Mouse (Mus musculus): ENCODE data around the gene Fam129b. TPM values are rescaled to one million over a fixed set of nuclear protein-coding genes. Genes with fewer than 3 reads are reported as not detected.

The Fam129b gene
- 10.7 and 18.4 TPM in 2 replicates for polyA plus RNA-seq (2012; ENCODE audit: low replicate concordance)

GRCm38 (mm10) chr2:32875675-32876489 lies at the start of gene Fam129b:
Gene Fam129b (plus strand): TSS chr2:32876114.

GRCm38 (mm10) chr2:32846805-32847467 lies 29.0 kb upstream of the Fam129b start, which contains the start of gene Stxbp1:
Gene Stxbp1 (minus strand): TSS chr2:32847245.

GRCm38 (mm10) chr2:32961192-32961995 lies 85.5 kb downstream of the Fam129b start, which contains the start of the genes Rpl12 and Lrsam1:
Gene Rpl12 (plus strand): TSS chr2:32961559.
Gene Lrsam1 (minus strand): TSS chr2:32961614.

Other genes starting within 250 kb of the Fam129b start
- gene Eng, start 229.5 kb upstream of the Fam129b start, polyA plus RNA-seq (2012; ENCODE audit: low replicate concordance), result 89.9 and 110 TPM in 2 replicates
- gene Fpgs, start 172.0 kb upstream of the Fam129b start, polyA plus RNA-seq (2012; ENCODE audit: low replicate concordance), result 258 and 389 TPM in 2 replicates
- 38.8 and 118 TPM in 2 replicates for gene Cdk9, start 163.0 kb upstream of the Fam129b start, polyA plus RNA-seq (2012; ENCODE audit: low replicate concordance)
- 29.1 and 30.6 TPM in 2 replicates for gene Sh2d3c, start 155.1 kb upstream of the Fam129b start, polyA plus RNA-seq (2012; ENCODE audit: low replicate concordance)
- gene 6330409D20Rik, start 135.1 kb upstream of the Fam129b start, polyA plus RNA-seq (2012; ENCODE audit: low replicate concordance), result not detected in 2 replicates
- 43.2 and 120 TPM in 2 replicates for gene Tor2a, start 118.9 kb upstream of the Fam129b start, polyA plus RNA-seq (2012; ENCODE audit: low replicate concordance)
- gene Ttc16, start 100.5 kb upstream of the Fam129b start, polyA plus RNA-seq (2012; ENCODE audit: low replicate concordance), result 0.10 and 0.16 TPM in 2 replicates
- gene Ptrh1, start 100.3 kb upstream of the Fam129b start, polyA plus RNA-seq (2012; ENCODE audit: low replicate concordance), result 6.5 and 19.0 TPM in 2 replicates
- not detected in 2 replicates for gene Cfap157, start 91.7 kb upstream of the Fam129b start, polyA plus RNA-seq (2012; ENCODE audit: low replicate concordance)
- gene Stxbp1, start 28.9 kb upstream of the Fam129b start, polyA plus RNA-seq (2012; ENCODE audit: low replicate concordance), result 3.1 and 6.5 TPM in 2 replicates
- gene Rpl12, start 85.4 kb downstream of the Fam129b start, polyA plus RNA-seq (2012; ENCODE audit: low replicate concordance), result 749 and 1,306 TPM in 2 replicates
- 8.3 and 8.9 TPM in 2 replicates for gene Lrsam1, start 85.5 kb downstream of the Fam129b start, polyA plus RNA-seq (2012; ENCODE audit: low replicate concordance)
- gene Slc2a8, start 106.0 kb downstream of the Fam129b start, polyA plus RNA-seq (2012; ENCODE audit: low replicate concordance), result 169 and 366 TPM in 2 replicates

Measured in leukemia stem cell, adult 10-12 weeks (primary cell).